Mouse (Mus musculus) testis, adult 2 months (tissue): ENCODE results near the gene Stk38l.

Experiments
- CTCF ChIP-seq: fragments of 200-500 bp; IDR thresholded peaks from 2 replicates; pipeline ENCODE4 v1.5.1; 2012; ENCODE audit warnings: low read depth, mild to moderate bottlenecking, inconsistent platforms, low read length, moderate library complexity; ENCODE audit not compliant: control insufficient read depth, insufficient read depth, insufficient replicate concordance
- POLR2A ChIP-seq: fragments of 200-500 bp; IDR thresholded peaks from 2 replicates; pipeline ENCODE4 v1.6.1; 2012; ENCODE audit warnings: low read depth, mild to moderate bottlenecking, inconsistent platforms, low read length, moderate library complexity; ENCODE audit not compliant: control insufficient read depth

DNA sequence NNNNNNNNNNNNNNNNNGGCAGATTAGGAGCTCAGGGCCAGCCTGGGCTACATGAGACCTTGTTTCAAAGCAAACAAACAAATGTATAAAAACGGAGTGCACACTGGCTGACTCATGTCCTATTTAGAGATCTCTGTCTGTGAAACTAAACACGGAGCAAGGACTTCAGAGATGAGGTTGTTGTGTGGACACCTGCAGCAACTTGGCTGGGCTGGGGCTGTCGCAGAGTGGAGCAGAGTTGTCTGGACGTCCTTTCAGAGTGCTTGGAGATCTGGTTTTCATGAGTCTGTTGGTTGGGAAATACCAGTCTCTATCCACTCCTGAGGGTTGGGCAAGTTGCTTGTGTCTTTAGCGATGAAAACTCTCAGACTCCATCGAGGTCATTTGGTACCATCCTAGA is 85.2 kb downstream of the Stk38l start:
- TF ChIP-seq CTCF (no peak), POLR2A (no peak)
